In genomic region chr2:46464913-46465312, GRCm38 (mm10) we compare ENCODE assay signal across 22 mouse cellular contexts.
DNase-seq lines count a peak whose midpoint lies in the region; ATAC-seq and TF ChIP-seq lines count a peak whose summit lies in the region.
"Had no signal": no experiment of that assay in that cellular context is flagged by ENCODE, and none has a peak within 500 bp of the region (broad histone marks: within the 10 kb centered on the region; RNA-seq: fewer than 3 reads in every experiment).

No protein-coding gene starts in this region.

- no peaks in the 10 kb centered on the region; a peak in 1 of 4 replicates for H3K4me1 ChIP-seq in MEL (ENCODE audit: control insufficient read depth in 1 of 2, insufficient read depth in 2 of 2, low read length in 2 of 2)
- no peaks in the 10 kb centered on the region; the same call in 1 of the 2 replicates for H3K4me1 ChIP-seq in lung, adult 2 months (ENCODE audit: control insufficient read depth, insufficient read depth, low read length)
- H3K4me1 ChIP-seq in lung, embryonic 16.5 days (replicated peaks; ENCODE audit: control insufficient read depth, insufficient read depth, low read length) = peaks cover 9% of the 10 kb centered on the region
- H3K4me1 ChIP-seq: embryonic facial prominence, embryonic 15.5 days; forebrain, embryonic 12.5 days; heart, embryonic 12.5 days; heart, embryonic 15.5 days; hindbrain, embryonic 10.5 days had no signal

- TF ChIP-seq POLR2A in MEL (IDR thresholded peaks at IDR 0.05; ENCODE audit: control insufficient read depth in 1 of 2, insufficient read depth in 1 of 2, low read depth in 1 of 2, low read length in 2 of 2, poor library complexity in 1 of 2) = no peak
- no peak for TF ChIP-seq POLR2A in lung, adult 2 months (IDR thresholded peaks at IDR 0.05; ENCODE audit: borderline replicate concordance, extremely low read depth, low read depth, low read length)

- peak; percentile 96 for ATAC-seq in lung, embryonic 16.5 days (ENCODE audit: low read depth)
- ATAC-seq: CD4-positive, CD25-positive, alpha-beta regulatory T cell, adult 4 months; hindbrain, postnatal 0 days; inflammation-experienced regulatory T-cells, adult 6 months had no signal

- H3K79me2 ChIP-seq in MEL (ENCODE audit: control insufficient read depth, insufficient read depth, low read length, poor library complexity) = no peaks in the 10 kb centered on the region

- TF ChIP-seq EP300 in MEL (IDR thresholded peaks at IDR 0.05; ENCODE audit: low read depth in 1 of 2, low read length in 2 of 2) = no peak

- DNase-seq in MEL (ENCODE audit: low read depth, low spot score) = no peak
- peak; percentile 28 for DNase-seq in lung, adult 2 months
- peak; percentile 45 for DNase-seq in lung, postnatal 14 days
- DNase-seq in cerebellum, postnatal 14 days = no peak
- no peak for DNase-seq in thymus, postnatal 10 days (ENCODE audit: low spot score in 2 of 2)
- no peak for DNase-seq in heart, adult 9 months (ENCODE audit: low spot score in 2 of 2)
- no peak for DNase-seq in left cerebral cortex, adult 18-20 months (ENCODE audit: low spot score in 2 of 2)
- DNase-seq: cerebellum, adult 18-20 months; cerebellum, adult 9-10 months; heart, postnatal 36 days had no signal

- no peaks in the 10 kb centered on the region for H3K27me3 ChIP-seq in MEL (ENCODE audit: control insufficient read depth in 1 of 2, insufficient read depth in 2 of 2, low read length in 2 of 2)
- no peaks in the 10 kb centered on the region for H3K27me3 ChIP-seq in lung, embryonic 16.5 days (ENCODE audit: control insufficient read depth, insufficient read depth, low read depth, low read length)
- H3K27me3 ChIP-seq: embryonic facial prominence, embryonic 12.5 days; embryonic facial prominence, embryonic 15.5 days; forebrain, embryonic 12.5 days; forebrain, embryonic 15.5 days; heart, embryonic 12.5 days; heart, embryonic 15.5 days; hindbrain, embryonic 13.5 days had no signal

- H3K36me3 ChIP-seq in MEL (ENCODE audit: control insufficient read depth in 1 of 2, insufficient read depth in 2 of 2, low read length in 2 of 2) = peaks cover 0 to 5% of the 10 kb centered on the region in 2 experiments; a peak in 2 of 4 replicates
- H3K36me3 ChIP-seq in lung, embryonic 16.5 days (ENCODE audit: control insufficient read depth, insufficient read depth, low read length) = no peaks in the 10 kb centered on the region
- H3K36me3 ChIP-seq: embryonic facial prominence, embryonic 12.5 days; embryonic facial prominence, embryonic 15.5 days; forebrain, embryonic 12.5 days; forebrain, embryonic 15.5 days; heart, embryonic 12.5 days; heart, embryonic 15.5 days; hindbrain, embryonic 10.5 days; hindbrain, embryonic 13.5 days had no signal

- 63% methylated on average over 1 of the region's 1 CpGs for WGBS in lung, adult 2 months
- WGBS in lung, embryonic 16.5 days = 53% methylated on average over 1 of the region's 1 CpGs

- no peak overlapping the region for H3K27ac ChIP-seq in MEL (ENCODE audit: control insufficient read depth, low read depth, low read length)
- no peak overlapping the region for H3K27ac ChIP-seq in lung, embryonic 16.5 days (ENCODE audit: low read length)
- H3K27ac ChIP-seq: embryonic facial prominence, embryonic 12.5 days; embryonic facial prominence, embryonic 15.5 days; forebrain, embryonic 12.5 days; forebrain, embryonic 15.5 days; heart, embryonic 15.5 days; hindbrain, embryonic 10.5 days; hindbrain, embryonic 13.5 days; hindbrain, postnatal 0 days had no signal

- H3K9ac ChIP-seq in MEL (ENCODE audit: control insufficient read depth, low read depth, low read length, poor library complexity, severe bottlenecking) = peak overlapping the region; percentile 46; the same call in 1 of the 2 replicates
- H3K9ac ChIP-seq in lung, embryonic 16.5 days (ENCODE audit: low read length) = no peak overlapping the region
- H3K9ac ChIP-seq: embryonic facial prominence, embryonic 12.5 days; embryonic facial prominence, embryonic 15.5 days; forebrain, embryonic 12.5 days; forebrain, embryonic 15.5 days; heart, embryonic 12.5 days; heart, embryonic 15.5 days; hindbrain, embryonic 13.5 days had no signal

- no peaks in the 10 kb centered on the region for H3K9me3 ChIP-seq in MEL (replicated peaks; ENCODE audit: insufficient read depth, low read length)
- H3K9me3 ChIP-seq in lung, embryonic 16.5 days (ENCODE audit: control insufficient read depth, low read length) = no peaks in the 10 kb centered on the region
- H3K9me3 ChIP-seq: embryonic facial prominence, embryonic 12.5 days; embryonic facial prominence, embryonic 15.5 days; forebrain, embryonic 12.5 days; forebrain, embryonic 15.5 days; heart, embryonic 12.5 days; heart, embryonic 15.5 days; hindbrain, embryonic 10.5 days; hindbrain, embryonic 13.5 days had no signal

- no peak for TF ChIP-seq RAD21 in MEL (IDR thresholded peaks at IDR 0.05; ENCODE audit: low read depth, low read length)

- no peak for TF ChIP-seq CTCF in MEL (IDR thresholded peaks at IDR 0.05 in 2 of 3, conservative IDR thresholded peaks at IDR 0.05 in 1 of 3; ENCODE audit: control insufficient read depth in 1 of 3, insufficient read depth in 1 of 3, low read depth in 2 of 3, low read length in 3 of 3, poor library complexity in 1 of 3, severe bottlenecking in 1 of 3)
- TF ChIP-seq CTCF in lung, adult 2 months (IDR thresholded peaks at IDR 0.05; ENCODE audit: insufficient read depth, low read length) = no peak

- H3K4me2 ChIP-seq in lung, embryonic 16.5 days (ENCODE audit: low read depth, low read length) = no peak overlapping the region
- H3K4me2 ChIP-seq: embryonic facial prominence, embryonic 15.5 days; forebrain, embryonic 12.5 days; forebrain, embryonic 15.5 days; heart, embryonic 12.5 days; heart, embryonic 15.5 days; hindbrain, embryonic 13.5 days had no signal

- peak overlapping the region in 1 of 2 experiments; percentile 51; a peak in 2 of 4 replicates for H3K4me3 ChIP-seq in MEL (ENCODE audit: control insufficient read depth in 1 of 2, insufficient read depth in 1 of 2, low read depth in 2 of 2, low read length in 2 of 2)
- no peak overlapping the region for H3K4me3 ChIP-seq in lung, adult 2 months (replicated peaks; ENCODE audit: extremely low read depth, low read depth, low read length)
- no peak overlapping the region for H3K4me3 ChIP-seq in lung, embryonic 16.5 days (ENCODE audit: low read length)
- H3K4me3 ChIP-seq: embryonic facial prominence, embryonic 12.5 days; embryonic facial prominence, embryonic 15.5 days; forebrain, embryonic 12.5 days; forebrain, embryonic 15.5 days; heart, embryonic 12.5 days; heart, embryonic 15.5 days; hindbrain, embryonic 10.5 days; hindbrain, embryonic 13.5 days had no signal

TF ChIP-seq in MEL, 35 proteins besides CTCF, POLR2A, EP300 and RAD21:
- TF ChIP-seq MAX (IDR thresholded peaks at IDR 0.05; ENCODE audit: low read length) (no peak), POLR2AphosphoS2 (IDR thresholded peaks at IDR 0.05; ENCODE audit: low read length) (no peak), CHD1 (IDR thresholded peaks at IDR 0.05; ENCODE audit: low read depth, low read length) (no peak), MYB (IDR thresholded peaks at IDR 0.05; ENCODE audit: low read depth, low read length) (no peak), ZC3H11A (IDR thresholded peaks at IDR 0.05; ENCODE audit: low read depth, low read length) (no peak), POLR2AphosphoS5 (IDR thresholded peaks at IDR 0.05; ENCODE audit: borderline replicate concordance, low read depth, low read length) (no peak), GABPA (IDR thresholded peaks at IDR 0.05; ENCODE audit: low read depth, low read length) (no peak), ETS1 (IDR thresholded peaks at IDR 0.05; ENCODE audit: low read depth, low read length) (no peak), SIN3A (IDR thresholded peaks at IDR 0.05; ENCODE audit: low read length) (no peak), SMC3 (IDR thresholded peaks at IDR 0.05; ENCODE audit: low read depth, low read length) (no peak), ELF1 (IDR thresholded peaks at IDR 0.05; ENCODE audit: low read depth, low read length) (no peak), NRF1 (IDR thresholded peaks at IDR 0.05; ENCODE audit: insufficient read depth, low read depth, low read length, poor library complexity, severe bottlenecking) (no peak), USF2 (IDR thresholded peaks at IDR 0.05; ENCODE audit: borderline replicate concordance in 1 of 2, insufficient read depth in 1 of 2, low read depth in 1 of 2, low read length in 2 of 2) (no peak), GATA1 (IDR thresholded peaks at IDR 0.05; ENCODE audit: low read depth, low read length) (no peak)
TF ChIP-seq in MEL: peak in this region for 0.

Comparison
In these comparisons a context has a peak if more than half of its experiments do, and no peak if none do; other contexts are left out.
1. DNase-seq: peak in lung, adult 2 months (single experiment) and lung, postnatal 14 days (single experiment); none in MEL (single experiment), cerebellum, postnatal 14 days (0 of 2), thymus, postnatal 10 days (0 of 2), heart, adult 9 months (0 of 2) and left cerebral cortex, adult 18-20 months (0 of 2).